8 mouse cellular contexts compared by ENCODE assay signal in genomic region chr8:123254099-123254885, GRCm38 (mm10). TPM values are rescaled to one million over a fixed set of nuclear protein-coding genes. Genes with fewer than 3 reads are reported as not detected.
DNase-seq lines count a peak whose midpoint lies in the region; ATAC-seq lines count a peak whose summit lies in the region.

Gene Zfp276, plus strand, starts transcription at chr8:123254195.
Gene Vps9d1, minus strand, starts transcription at chr8:123254348.

- intact Hi-C loops in gastrocnemius, postnatal 14 days (cut with DNase I; ENCODE audit: low total_unique reads), result no loop called here
- intact Hi-C loops in left cerebral cortex, postnatal 25 days (cut with DNase I), result loop anchor here (5.0 kb wide), 1 partner anchor 118 kb away; the partner anchor contains the start of gene Tcf25

- ATAC-seq in inflammation-experienced regulatory T-cells, adult 6 months, result peak; percentile 74

- peak; percentile 86 to 91 for DNase-seq in adrenal gland, adult 18-20 months (ENCODE audit: low spot score in 2 of 2)
- peak; percentile 88 for DNase-seq in embryo, embryonic 10 days (ENCODE audit: low spot score)
- DNase-seq in gastrocnemius, postnatal 14 days, result peak; percentile 88
- peak; percentile 79 to 85 for DNase-seq in left cerebral cortex, postnatal 25 days (ENCODE audit: low spot score in 2 of 2)
- peak; percentile 87 for DNase-seq in mesoderm, embryonic 11.5 days (ENCODE audit: low read depth, low spot score)
- peak; percentile 51 to 68 for DNase-seq in right cerebral cortex, postnatal 36 days (ENCODE audit: low spot score in 2 of 2)
- peak; percentile 89 for DNase-seq in yolk sac, embryonic 10.5 days (ENCODE audit: low spot score)

RNA-seq across cellular contexts. Expression of gene Zfp276, which starts in this region (rescaled TPM):
- total RNA-seq in adrenal gland, adult 18-20 months (2021), result 10 to 100 TPM; 21.6 to 23.5 TPM
- 1 to 10 TPM; 5.6 to 6.0 TPM for total RNA-seq in gastrocnemius, postnatal 14 days (2021)
- polyA plus RNA-seq in inflammation-experienced regulatory T-cells, adult 6 months (2017; shearing (Covaris generic)), result 1 to 10 TPM; 4.2 to 5.1 (median 5.1) TPM
- total RNA-seq in left cerebral cortex, postnatal 25 days (2021), result 10 to 100 TPM; 20.6 to 23.0 TPM

RNA-seq across cellular contexts. Expression of gene Vps9d1, which starts in this region (rescaled TPM):
- total RNA-seq in adrenal gland, adult 18-20 months (2021), result 10 to 100 TPM; 20.3 to 24.0 TPM
- total RNA-seq in gastrocnemius, postnatal 14 days (2021), result 10 to 100 TPM; 11.7 to 12.0 TPM
- polyA plus RNA-seq in inflammation-experienced regulatory T-cells, adult 6 months (2017; shearing (Covaris generic)), result 10 to 100 TPM in 1 of 3 experiments, 1 to 10 TPM in 2; 7.3 to 12.9 (median 7.4) TPM
- 10 to 100 TPM; 55.2 to 61.5 TPM for total RNA-seq in left cerebral cortex, postnatal 25 days (2021)

Comparison
In these comparisons a context has a peak if more than half of its experiments do, and no peak if none do; other contexts are left out.
1. Peak in every context shown above with its lines: DNase-seq and ATAC-seq.